Mouse (Mus musculus) C2C12 (cell line): ENCODE data around the gene Amd1.

Experiments used
- CEBPB ChIP-seq: IDR thresholded peaks from one replicate; pipeline ENCODE4 v1.6.1; 2011; ENCODE audit warnings: low read depth, mild to moderate bottlenecking, control low read depth, moderate library complexity
- CTCF ChIP-seq: IDR thresholded peaks from one replicate; pipeline ENCODE4 v1.5.1; 2011; ENCODE audit not compliant: control insufficient read depth, insufficient read depth, insufficient read length
- MAX ChIP-seq: IDR thresholded peaks from one replicate; pipeline ENCODE4 v1.6.1; 2011; ENCODE audit warnings: mild to moderate bottlenecking, control low read depth
- MYOD1 ChIP-seq: IDR thresholded peaks from one replicate; pipeline ENCODE4 v1.6.1; 2011; ENCODE audit warnings: low read depth; ENCODE audit not compliant: control insufficient read depth, insufficient read length
- USF1 ChIP-seq: IDR thresholded peaks from one replicate; pipeline ENCODE4 v1.6.1; 2011; ENCODE audit warnings: low read depth, mild to moderate bottlenecking, control low read depth, moderate library complexity

GRCm38 (mm10) chr10:40256716-40257115, 45.3 kb downstream of the Amd1 start:
- TF ChIP-seq CTCF = no peak
- TF ChIP-seq MAX = no peak
- TF ChIP-seq MYOD1 = no peak
- TF ChIP-seq USF1 = no peak
- TF ChIP-seq CEBPB = no peak
